Mouse (Mus musculus): ENCODE data around the gene Akt1.

DNA sequence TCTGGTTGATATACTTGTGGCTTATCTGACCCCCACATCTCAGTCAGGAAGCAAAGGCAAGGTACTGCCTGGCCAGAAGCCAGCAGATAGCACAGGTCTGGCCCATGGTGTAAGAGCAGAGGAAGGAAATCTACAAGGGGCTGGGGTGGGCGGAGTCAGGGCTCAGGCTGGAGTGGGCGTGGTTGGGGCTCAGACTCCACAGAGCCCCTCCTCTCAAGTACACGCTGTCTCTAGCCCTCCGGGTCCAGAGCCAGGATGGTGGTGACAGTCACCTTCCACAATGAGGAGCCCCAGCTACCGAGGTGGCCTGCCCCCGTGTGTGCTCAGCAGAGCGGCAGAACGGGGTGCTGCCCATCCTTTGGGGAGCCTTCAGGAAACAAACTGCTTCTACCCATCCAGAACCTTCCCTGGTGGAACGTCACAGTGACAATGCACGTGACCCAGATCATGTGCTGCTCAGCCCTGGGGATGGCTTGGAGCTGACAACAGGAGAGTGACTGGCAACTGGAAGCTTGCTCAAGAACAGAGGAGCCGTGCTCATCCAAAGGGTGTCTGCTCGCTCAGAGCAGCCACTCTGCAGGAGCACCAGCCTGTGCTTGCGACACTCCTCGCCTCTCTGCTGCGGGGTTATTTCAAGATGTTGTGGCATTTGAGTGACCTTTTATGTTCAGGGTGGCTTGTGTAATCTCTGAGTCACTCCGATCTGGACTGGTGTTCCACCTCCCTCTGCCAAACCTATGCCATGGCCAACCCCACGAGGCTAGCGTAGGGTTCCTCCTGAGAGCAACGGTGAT lies 45.6 kb downstream of the Akt1 start:
- TF ChIP-seq CTCF (IDR thresholded peaks at IDR 0.05) (no peak), POLR2A (IDR thresholded peaks at IDR 0.05; ENCODE audit: insufficient read depth, low read depth, low read length) (peak; percentile 65; the same call in 1 of the 2 replicates)
